Mouse (Mus musculus): Measurements from ENCODE around the gene Gm29609.
A peak's percentile ranks its signal among the peaks of the same experiment; 100 is the strongest.

The Gm29609 gene

GRCm38 (mm10) chr5:31198170-31198569 is 18.5 kb upstream of the Gm29609 start:
- DNase-seq (ENCODE audit: low spot score), result no peak

GRCm38 (mm10) chr5:31197072-31197471 is 17.4 kb upstream of the Gm29609 start:
- DNase-seq (ENCODE audit: low spot score), result no peak

GRCm38 (mm10) chr5:31196207-31196606 is 16.5 kb upstream of the Gm29609 start:
- DNase-seq (ENCODE audit: low spot score), result no peak

GRCm38 (mm10) chr5:31195671-31196070 is 16.0 kb upstream of the Gm29609 start:
- no peak for DNase-seq (ENCODE audit: low spot score)

GRCm38 (mm10) chr5:31194486-31195485 is 15.1 kb upstream of the Gm29609 start:
- DNase-seq (ENCODE audit: low spot score), result no peak

GRCm38 (mm10) chr5:31193631-31194281 is 14.0 kb upstream of the Gm29609 start:
- DNase-seq (ENCODE audit: low spot score), result no peak

- peak; percentile 97 for DNase-seq (ENCODE audit: low spot score)
These were observed 13.4 kb upstream of the Gm29609 start, which contains the start of the genes Snx17 and Eif2b4 for GRCm38 (mm10) chr5:31192939-31193630. Gene Snx17 (plus strand): TSS chr5:31193227. Gene Eif2b4 (minus strand): TSS chr5:31193430.

- no peak for DNase-seq (ENCODE audit: low spot score)
These were observed 12.6 kb upstream of the Gm29609 start for GRCm38 (mm10) chr5:31192045-31192938.

- no peak for DNase-seq (ENCODE audit: low spot score)
These were observed 10.5 kb upstream of the Gm29609 start for GRCm38 (mm10) chr5:31190201-31190600.

- no peak for DNase-seq (ENCODE audit: low spot score)
These were observed 8.6 kb upstream of the Gm29609 start for GRCm38 (mm10) chr5:31188223-31188840.

- DNase-seq (ENCODE audit: low spot score), result no peak
These were observed 4.0 kb upstream of the Gm29609 start for GRCm38 (mm10) chr5:31183678-31184077.

GRCm38 (mm10) chr5:31181183-31181770 is 1.6 kb upstream of the Gm29609 start:
- no peak for DNase-seq (ENCODE audit: low spot score)

GRCm38 (mm10) chr5:31179301-31179765 is 378 bp downstream of the Gm29609 start:
- DNase-seq (ENCODE audit: low spot score), result no peak

- no peak for DNase-seq (ENCODE audit: low spot score)
These were observed 11.1 kb downstream of the Gm29609 start for GRCm38 (mm10) chr5:31168630-31169029.

- no peak for DNase-seq (ENCODE audit: low spot score)
These were observed 14.8 kb downstream of the Gm29609 start for GRCm38 (mm10) chr5:31164878-31165277.

GRCm38 (mm10) chr5:31162462-31162861 is 17.2 kb downstream of the Gm29609 start:
- no peak for DNase-seq (ENCODE audit: low spot score)

- peak; percentile 63 for DNase-seq (ENCODE audit: low spot score)
These were observed 25.6 kb downstream of the Gm29609 start, which contains the start of gene Mpv17 for GRCm38 (mm10) chr5:31154152-31154553. Gene Mpv17 (minus strand): TSS chr5:31154251.

- DNase-seq (ENCODE audit: low spot score), result no peak
These were observed 26.1 kb downstream of the Gm29609 start for GRCm38 (mm10) chr5:31153516-31154151.

GRCm38 (mm10) chr5:31151746-31152145 is 28.0 kb downstream of the Gm29609 start:
- no peak for DNase-seq (ENCODE audit: low spot score)

- DNase-seq (ENCODE audit: low spot score), result no peak
These were observed 29.9 kb downstream of the Gm29609 start for GRCm38 (mm10) chr5:31149781-31150180.
